ENCODE assay signal across 9 mouse cellular contexts in genomic region chr11:5954965-5955504, GRCm38 (mm10). TPM values are rescaled to one million over a fixed set of nuclear protein-coding genes. Genes with fewer than 3 reads are reported as not detected.
A peak's percentile ranks its signal among the peaks of the same experiment; 100 is the strongest.
DNase-seq lines count a peak whose midpoint lies in the region; ATAC-seq and TF ChIP-seq lines count a peak whose summit lies in the region.
"Had no signal": no experiment of that assay in that cellular context is flagged by ENCODE, and none has a peak within 500 bp of the region (broad histone marks: within the 10 kb centered on the region; RNA-seq: fewer than 3 reads in every experiment).

No protein-coding gene starts in this region.

- peak; percentile 65; the same call in 1 of the 2 replicates for ATAC-seq in heart, embryonic 12.5 days (ENCODE audit: insufficient number of reproducible peaks, low FRiP score)
- ATAC-seq in megakaryocyte progenitor cell, adult 5-6 weeks (replicated peaks; ENCODE audit: poor library complexity), result peak; percentile 59

- 4% methylated on average over 7 of the region's 7 CpGs for WGBS in heart, embryonic 12.5 days
- WGBS in large intestine, adult 2 months, result 5% methylated on average over 7 of the region's 7 CpGs

- no peak for TF ChIP-seq POLR2A in brain, embryonic 14.5 days (IDR thresholded peaks at IDR 0.05; ENCODE audit: borderline replicate concordance, extremely low read depth, insufficient read depth, insufficient read length, poor library complexity, severe bottlenecking)

- peaks cover 13% of the 10 kb centered on the region for H3K36me3 ChIP-seq in heart, embryonic 12.5 days
- H3K36me3 ChIP-seq in splenic B cell, adult 2 months (ENCODE audit: control insufficient read depth, insufficient read depth, low read length, poor library complexity, severe bottlenecking), result peaks cover 3% of the 10 kb centered on the region; the same call in 1 of the 2 replicates

- H3K9ac ChIP-seq in heart, embryonic 12.5 days, result peak overlapping the region; percentile 94

- peak overlapping the region; percentile 88 for H3K4me3 ChIP-seq in heart, embryonic 12.5 days

- no peaks in the 10 kb centered on the region for H3K27me3 ChIP-seq in heart, embryonic 12.5 days (replicated peaks)
- no peaks in the 10 kb centered on the region for H3K27me3 ChIP-seq in splenic B cell, adult 2 months (ENCODE audit: control insufficient read depth, insufficient read depth, low read length, poor library complexity, severe bottlenecking)

- peak; percentile 47; the same call in 1 of the 2 replicates for TF ChIP-seq CTCF in brain, embryonic 14.5 days (IDR thresholded peaks at IDR 0.05; ENCODE audit: borderline replicate concordance, extremely low read depth, insufficient read depth, insufficient read length)

- peak; percentile 48 for DNase-seq in ovary, postnatal 14 days (ENCODE audit: low spot score)
- DNase-seq in ovary, postnatal 36 days (ENCODE audit: low spot score), result no peak
- peak; percentile 73 for DNase-seq in brain, embryonic 14.5 days (ENCODE audit: low read depth)
- DNase-seq in large intestine, adult 2 months (ENCODE audit: low read depth, low spot score), result peak; percentile 43
- DNase-seq in splenic B cell, adult 2 months (ENCODE audit: low read depth, low spot score), result peak; percentile 68
- DNase-seq in T-cell, adult 2 months (ENCODE audit: low spot score), result no peak

- H3K4me2 ChIP-seq in heart, embryonic 12.5 days, result peak overlapping the region; percentile 79

- H3K27ac ChIP-seq in heart, embryonic 12.5 days (ENCODE audit: poor library complexity, severe bottlenecking), result peak overlapping the region; percentile 91

- H3K4me1 ChIP-seq in heart, embryonic 12.5 days (replicated peaks), result peaks cover 38% of the 10 kb centered on the region

- H3K9me3 ChIP-seq in heart, embryonic 12.5 days (replicated peaks), result no peaks in the 10 kb centered on the region

RNA-seq across cellular contexts. Expression of gene Ykt6, which starts 0.5 kb away (rescaled TPM):
- 74.7 and 106 TPM in 2 replicates for polyA plus RNA-seq in brain, embryonic 14.5 days (2012; rRNA removed)
- polyA plus RNA-seq in heart, embryonic 12.5 days (2016; fragmentation: Nextera tagmentation; extraction: Ambion mirVana), result 41.6 and 42.0 TPM in 2 replicates
- polyA plus RNA-seq in large intestine, adult 2 months (2012; rRNA removed), result 85.2 and 96.1 TPM in 2 replicates
- total RNA-seq in megakaryocyte progenitor cell, adult 5-6 weeks (2015), result 17.4 and 18.2 TPM in 2 replicates
- 44.4 and 48.7 TPM in 2 replicates for total RNA-seq in megakaryocyte progenitor cell, adult 5-6 weeks (2017)

RNA-seq across cellular contexts. Expression of gene Gck, which starts 5.2 kb away (rescaled TPM):
- polyA plus RNA-seq in brain, embryonic 14.5 days (2012; rRNA removed), result 5.9 and 6.4 TPM in 2 replicates
- 2.2 and 2.8 TPM in 2 replicates for polyA plus RNA-seq in heart, embryonic 12.5 days (2016; fragmentation: Nextera tagmentation; extraction: Ambion mirVana)
- polyA plus RNA-seq in large intestine, adult 2 months (2012; rRNA removed), result 0.42 and 0.66 TPM in 2 replicates
- not detected in 2 replicates for total RNA-seq in megakaryocyte progenitor cell, adult 5-6 weeks (2015)
- total RNA-seq in megakaryocyte progenitor cell, adult 5-6 weeks (2017), result not detected in 2 replicates

RNA-seq across cellular contexts. Expression of gene Myl7, which starts 56.5 kb away (rescaled TPM):
- polyA plus RNA-seq in brain, embryonic 14.5 days (2012; rRNA removed), result 0.29 and 0.38 TPM in 2 replicates
- polyA plus RNA-seq in heart, embryonic 12.5 days (2016; fragmentation: Nextera tagmentation; extraction: Ambion mirVana), result 5,530 and 5,941 TPM in 2 replicates
- polyA plus RNA-seq in large intestine, adult 2 months (2012; rRNA removed), result 17.3 and 23.4 TPM in 2 replicates
- total RNA-seq in megakaryocyte progenitor cell, adult 5-6 weeks (2015), result not detected in 2 replicates
- total RNA-seq in megakaryocyte progenitor cell, adult 5-6 weeks (2017), result not detected in 2 replicates
- total RNA-seq: gastrocnemius, adult 8-10 months had no signal

Comparison
In these comparisons a context has a peak if more than half of its experiments do, and no peak if none do; other contexts are left out.
1. DNase-seq: peak in ovary, postnatal 14 days (single experiment), brain, embryonic 14.5 days (single experiment), large intestine, adult 2 months (single experiment) and splenic B cell, adult 2 months (single experiment); none in ovary, postnatal 36 days (single experiment) and T-cell, adult 2 months (single experiment).
2. RNA of gene Myl7, which starts 56.5 kb away (polyA plus RNA-seq): 5,530 to 5,941 TPM in heart, embryonic 12.5 days; 17.3 to 23.4 TPM in large intestine, adult 2 months and 0.29 to 0.38 TPM in brain, embryonic 14.5 days; every median in the first group is over 100 times any median in the second.